Mouse (Mus musculus): ENCODE data around the gene Hkdc1. TPM values are rescaled to one million over a fixed set of nuclear protein-coding genes. Genes with fewer than 3 reads are reported as not detected.
"Not testable (repeated sequence)": the region's sequence is repeated elsewhere in the genome, so short reads cannot be mapped to it uniquely, and the experiment has no call there.

The Hkdc1 gene
- 6.9 and 7.8 TPM in 2 replicates for polyA plus RNA-seq (2016; fragmentation: Nextera tagmentation; extraction: Ambion mirVana)

DNA sequence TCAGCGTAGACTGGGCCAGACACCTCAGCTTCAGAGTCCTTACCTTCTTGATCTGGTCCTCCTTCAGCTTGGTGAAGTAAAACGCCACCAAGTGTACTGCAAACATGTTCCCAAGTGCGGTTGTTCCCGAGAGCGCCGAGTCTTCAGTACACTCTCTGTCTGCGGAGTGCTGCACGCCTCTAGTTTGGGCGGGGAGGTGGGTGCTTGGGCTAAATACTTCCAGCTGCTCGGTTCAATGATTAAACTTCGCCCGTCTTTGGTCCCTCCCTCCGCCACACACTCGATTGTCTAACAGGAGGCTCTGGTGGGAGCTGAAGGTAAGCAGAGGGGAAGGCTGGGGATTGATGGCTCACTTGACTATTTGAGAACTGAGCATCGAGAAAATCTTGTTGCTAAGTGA lies at the start of gene Hkdc1:
TSS of gene Hkdc1 (minus strand) at position 237 of the 400 bp plus-strand sequence.
- H3K27ac ChIP-seq, result no peak within 1 kb of the TSS
- H3K4me2 ChIP-seq, result peak within 1 kb of the TSS; percentile 35
- H3K9ac ChIP-seq, result no peak within 1 kb of the TSS
- peak; percentile 38; the same call in 1 of the 2 replicates for ATAC-seq
- 50% methylated on average over 15 of the region's 15 CpGs for WGBS (ENCODE audit: insufficient replicate concordance)
- H3K4me3 ChIP-seq, result peak within 1 kb of the TSS; percentile 15; the same call in 1 of the 2 replicates
- H3K27me3 ChIP-seq (replicated peaks), result 0 out of 2 replicates have a peak, but pooled peaks cover 7% of the 10 kb centered on the region
- H3K36me3 ChIP-seq, result no peaks in the 10 kb centered on the region
- H3K9me3 ChIP-seq (replicated peaks), result no peaks in the 10 kb centered on the region
- peaks cover 13% of the 10 kb centered on the region for H3K4me1 ChIP-seq

DNA sequence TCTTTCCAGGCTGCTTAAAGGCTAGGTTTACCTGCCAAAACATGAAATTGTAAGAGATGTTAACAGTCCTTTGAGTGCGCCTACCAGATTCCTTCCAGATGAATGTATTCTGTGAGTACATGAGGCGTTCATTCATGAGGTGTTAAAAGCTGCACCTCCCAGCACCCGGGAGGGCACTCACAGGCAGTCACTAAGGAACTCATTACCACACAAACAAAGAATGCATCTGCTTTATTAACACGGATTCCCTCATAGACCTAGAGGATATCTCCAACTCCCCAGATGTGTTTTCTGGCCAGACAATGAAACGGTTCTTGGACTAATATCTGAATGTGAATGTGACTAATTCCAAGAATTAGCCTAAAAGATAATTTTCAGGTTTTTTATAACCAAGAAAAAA lies 48.8 kb upstream of the Hkdc1 start:
- WGBS (ENCODE audit: insufficient replicate concordance), result 67% methylated on average over 5 of the region's 5 CpGs
- no peak overlapping the region for H3K9ac ChIP-seq

DNA sequence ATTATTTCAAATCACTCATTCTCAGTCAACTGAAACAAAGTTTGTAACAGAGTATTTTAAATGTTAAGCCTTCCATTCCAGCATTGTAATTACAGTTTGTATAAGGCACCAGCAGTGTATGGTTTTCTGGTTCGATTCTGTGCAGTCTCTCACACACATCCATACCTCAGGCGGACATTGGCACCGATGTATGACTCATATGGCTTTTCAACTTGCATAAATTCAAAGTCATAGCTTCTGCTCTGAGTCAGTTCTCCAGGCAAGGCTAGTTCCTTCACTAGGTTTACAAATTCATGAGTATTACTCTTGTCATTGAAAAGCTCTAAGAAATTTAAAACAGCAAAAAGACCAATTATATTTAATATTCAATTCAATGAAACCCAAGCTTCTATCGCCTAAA lies 47.4 kb upstream of the Hkdc1 start:
- no peak overlapping the region for H3K9ac ChIP-seq
- no peak overlapping the region for H3K4me3 ChIP-seq
- no peak overlapping the region for H3K4me2 ChIP-seq
- ATAC-seq, result no peak
- H3K36me3 ChIP-seq, result peaks cover 37% of the 10 kb centered on the region
- 86% methylated on average over 4 of the region's 4 CpGs for WGBS (ENCODE audit: insufficient replicate concordance)
- H3K4me1 ChIP-seq, result peaks cover 5% of the 10 kb centered on the region; the same call in 1 of the 2 replicates
- no peak overlapping the region for H3K27ac ChIP-seq
- no peaks in the 10 kb centered on the region for H3K9me3 ChIP-seq (replicated peaks)
- no peaks in the 10 kb centered on the region for H3K27me3 ChIP-seq (replicated peaks)

More for the DNA sequence above, 48.8 kb upstream of the Hkdc1 start:
- Histone ChIP-seq H3K27me3 (replicated peaks) (no peaks in the 10 kb centered on the region), H3K9me3 (replicated peaks) (no peaks in the 10 kb centered on the region), H3K27ac (no peak overlapping the region), H3K4me1 (peaks cover 5% of the 10 kb centered on the region; the same call in 1 of the 2 replicates), H3K36me3 (peaks cover 48% of the 10 kb centered on the region), H3K4me3 (no peak overlapping the region), H3K4me2 (no peak overlapping the region)
- no peak for ATAC-seq

DNA sequence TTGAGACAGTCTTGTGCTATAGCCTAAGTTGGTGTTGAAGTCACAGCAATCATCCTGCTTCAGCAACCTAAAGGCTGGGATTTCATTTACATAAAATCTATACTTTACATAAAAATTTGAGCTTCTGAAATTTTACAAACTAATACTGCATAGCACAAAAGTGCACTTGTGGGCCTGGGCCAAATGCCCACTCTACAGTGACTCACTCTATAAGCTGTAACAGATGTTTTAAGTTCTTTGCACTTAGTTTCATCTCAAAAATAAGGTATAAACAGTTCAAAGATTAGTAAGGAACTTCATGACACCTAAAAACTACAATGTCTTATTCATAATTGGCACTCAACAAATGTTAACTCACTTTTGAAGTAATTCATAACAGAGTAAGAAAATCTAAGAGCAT lies 39.0 kb upstream of the Hkdc1 start:
- Histone ChIP-seq H3K4me1 (no peaks in the 10 kb centered on the region), H3K27ac (no peak overlapping the region), H3K4me3 (no peak overlapping the region), H3K36me3 (peaks cover 78% of the 10 kb centered on the region), H3K9ac (no peak overlapping the region), H3K9me3 (replicated peaks) (no peaks in the 10 kb centered on the region), H3K4me2 (no peak overlapping the region), H3K27me3 (replicated peaks) (no peaks in the 10 kb centered on the region)
- no peak for ATAC-seq

DNA sequence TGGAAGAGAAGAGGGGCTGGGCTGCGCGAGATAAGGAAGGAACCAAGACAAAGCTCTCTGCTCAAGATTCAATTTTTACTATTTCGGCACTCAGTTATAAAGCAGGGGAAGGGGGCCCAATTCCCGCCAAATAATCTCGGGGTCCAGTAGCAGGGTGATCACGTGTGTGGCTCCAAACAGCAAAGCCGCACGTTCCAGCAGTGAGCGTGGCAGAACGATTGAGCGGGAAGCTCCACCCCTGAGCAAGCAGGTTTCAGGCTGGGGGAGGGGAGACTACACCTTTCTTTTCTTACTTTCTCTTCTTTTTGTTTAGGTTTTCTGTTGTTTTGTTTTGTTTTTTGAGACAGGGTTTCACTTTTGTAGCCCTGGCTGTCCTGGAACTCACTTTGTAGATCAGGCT lies 29.7 kb upstream of the Hkdc1 start:
- ATAC-seq; H3K4me2 ChIP-seq; H3K27ac ChIP-seq; H3K9me3 ChIP-seq (replicated peaks); H3K27me3 ChIP-seq (replicated peaks); H3K9ac ChIP-seq; H3K4me3 ChIP-seq: not testable (repeated sequence)
- 57% methylated on average over 11 of the region's 11 CpGs for WGBS (ENCODE audit: insufficient replicate concordance)
- Histone ChIP-seq H3K36me3 (peaks cover 46% of the 10 kb centered on the region), H3K4me1 (peaks cover 37% of the 10 kb centered on the region)

DNA sequence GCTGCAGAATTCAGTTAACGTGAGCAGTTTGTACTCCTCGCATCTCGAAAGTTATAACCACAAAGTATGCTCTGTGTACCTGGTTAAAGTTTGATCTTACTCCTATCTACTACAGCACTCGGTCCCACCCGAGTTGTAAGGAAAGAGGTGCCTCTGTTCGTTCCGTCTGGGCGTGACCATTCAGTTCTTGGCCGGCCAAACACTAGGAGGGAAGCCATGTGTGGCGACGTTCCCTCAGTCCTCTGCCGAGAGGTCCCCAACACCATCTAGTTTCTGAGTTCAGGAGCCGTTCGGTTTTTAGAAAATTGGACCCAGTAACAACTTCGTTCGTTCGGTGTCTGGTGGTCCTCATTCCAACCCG lies 28.0 kb upstream of the Hkdc1 start:
- peak overlapping the region; percentile 100 for H3K4me3 ChIP-seq
- peak overlapping the region; percentile 97 for H3K9ac ChIP-seq
- peak overlapping the region; percentile 76 for H3K4me2 ChIP-seq
- no peaks in the 10 kb centered on the region for H3K27me3 ChIP-seq (replicated peaks)
- H3K4me1 ChIP-seq, result peaks cover 37% of the 10 kb centered on the region
- ATAC-seq, result peak; percentile 46; the same call in 1 of the 2 replicates
- H3K27ac ChIP-seq, result peak overlapping the region; percentile 85
- peaks cover 48% of the 10 kb centered on the region for H3K36me3 ChIP-seq
- no peaks in the 10 kb centered on the region for H3K9me3 ChIP-seq (replicated peaks)
- WGBS (ENCODE audit: insufficient replicate concordance), result 31% methylated on average over 18 of the region's 18 CpGs

DNA sequence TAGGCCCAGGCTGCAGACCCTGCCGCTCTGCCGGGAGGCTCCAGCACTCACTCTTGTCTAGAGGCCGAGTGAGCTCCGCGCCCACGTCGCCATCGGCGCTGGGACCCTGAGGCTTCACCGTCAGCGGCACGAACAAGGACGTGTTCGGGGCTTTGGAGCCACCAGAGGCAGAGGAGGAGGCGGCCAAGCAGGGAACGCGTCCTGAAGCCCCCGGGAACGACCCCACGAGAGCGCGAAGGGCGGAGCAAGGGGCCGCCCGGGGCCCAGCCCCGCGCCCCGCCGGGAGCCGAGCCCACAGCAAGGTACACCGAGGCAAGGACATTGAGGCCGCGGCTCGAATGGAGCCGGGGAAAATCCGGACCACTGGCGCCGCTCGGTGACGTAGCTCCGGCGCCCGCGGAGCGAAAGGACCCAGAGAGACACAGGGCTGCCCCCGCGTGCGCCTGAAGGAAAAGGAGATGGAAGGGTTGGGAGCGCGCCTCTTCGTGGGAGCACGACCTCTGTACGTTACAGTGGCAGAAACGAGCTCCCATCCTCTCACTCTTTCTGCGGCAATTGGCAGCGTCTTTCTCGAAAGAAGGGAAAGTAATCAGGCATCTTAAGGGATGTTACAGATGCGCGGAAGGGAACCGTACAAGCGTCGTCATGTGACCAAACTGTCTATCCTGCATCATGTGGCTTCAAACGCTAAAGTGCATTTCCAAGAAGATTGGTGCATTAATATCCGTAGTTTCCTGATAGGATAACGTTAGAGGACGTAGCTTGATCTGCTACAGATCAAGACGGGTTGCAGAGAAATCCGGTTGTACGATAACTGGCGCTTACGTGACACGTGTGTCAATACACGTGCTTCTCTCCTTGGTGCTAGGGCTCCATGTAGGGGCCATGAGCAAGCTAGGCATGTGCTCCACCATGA lies 27.3 kb upstream of the Hkdc1 start, which contains the start of the genes 4930507D05Rik and Supv3l1:
TSS of gene 4930507D05Rik (plus strand) at position 126 of the 916 bp plus-strand sequence.
TSS of gene Supv3l1 (minus strand) at position 375 of the 916 bp plus-strand sequence.
- 1% methylated on average over 73 of the region's 73 CpGs for WGBS (ENCODE audit: insufficient replicate concordance)

DNA sequence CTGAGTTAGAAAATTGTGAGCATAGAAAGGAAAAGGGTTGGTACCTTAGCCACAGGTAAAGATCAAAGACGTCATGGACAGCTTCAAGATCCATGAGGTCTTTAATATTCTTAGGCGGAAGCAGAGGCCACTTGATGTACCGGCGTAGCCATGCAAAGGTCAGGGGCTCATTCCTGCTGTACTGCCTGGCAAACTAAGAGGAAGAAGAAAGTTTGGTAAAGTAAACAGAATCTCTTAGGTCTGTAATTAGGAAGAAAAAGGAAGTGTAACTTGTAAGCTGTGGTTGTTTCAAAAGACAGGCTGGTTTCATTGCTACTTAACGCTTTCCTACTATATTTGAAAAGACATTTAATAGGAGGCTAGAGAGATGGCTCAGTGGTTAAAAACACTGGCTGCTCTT lies 8.1 kb upstream of the Hkdc1 start:
- WGBS (ENCODE audit: insufficient replicate concordance), result 83% methylated on average over 5 of the region's 5 CpGs
- ATAC-seq, result no peak
- Histone ChIP-seq H3K36me3 (peaks cover 79% of the 10 kb centered on the region), H3K9me3 (replicated peaks) (no peaks in the 10 kb centered on the region), H3K4me3 (no peak overlapping the region), H3K9ac (no peak overlapping the region), H3K4me2 (no peak overlapping the region), H3K4me1 (0 out of 2 replicates have a peak, but pooled peaks cover 2% of the 10 kb centered on the region), H3K27me3 (replicated peaks) (no peaks in the 10 kb centered on the region), H3K27ac (no peak overlapping the region)

More for the DNA sequence above, 27.3 kb upstream of the Hkdc1 start, which contains the start of the genes 4930507D05Rik and Supv3l1:
- Histone ChIP-seq H3K9ac (peak within 1 kb of the TSS; percentile 97), H3K9me3 (replicated peaks) (no peaks in the 10 kb centered on the region), H3K4me2 (peak within 1 kb of the TSS; percentile 76), H3K36me3 (peaks cover 50% of the 10 kb centered on the region), H3K27me3 (replicated peaks) (no peaks in the 10 kb centered on the region), H3K27ac (peak within 1 kb of the TSS; percentile 85), H3K4me1 (peaks cover 37% of the 10 kb centered on the region), H3K4me3 (peak within 1 kb of the TSS; percentile 100)
- ATAC-seq, result peak; percentile 80

DNA sequence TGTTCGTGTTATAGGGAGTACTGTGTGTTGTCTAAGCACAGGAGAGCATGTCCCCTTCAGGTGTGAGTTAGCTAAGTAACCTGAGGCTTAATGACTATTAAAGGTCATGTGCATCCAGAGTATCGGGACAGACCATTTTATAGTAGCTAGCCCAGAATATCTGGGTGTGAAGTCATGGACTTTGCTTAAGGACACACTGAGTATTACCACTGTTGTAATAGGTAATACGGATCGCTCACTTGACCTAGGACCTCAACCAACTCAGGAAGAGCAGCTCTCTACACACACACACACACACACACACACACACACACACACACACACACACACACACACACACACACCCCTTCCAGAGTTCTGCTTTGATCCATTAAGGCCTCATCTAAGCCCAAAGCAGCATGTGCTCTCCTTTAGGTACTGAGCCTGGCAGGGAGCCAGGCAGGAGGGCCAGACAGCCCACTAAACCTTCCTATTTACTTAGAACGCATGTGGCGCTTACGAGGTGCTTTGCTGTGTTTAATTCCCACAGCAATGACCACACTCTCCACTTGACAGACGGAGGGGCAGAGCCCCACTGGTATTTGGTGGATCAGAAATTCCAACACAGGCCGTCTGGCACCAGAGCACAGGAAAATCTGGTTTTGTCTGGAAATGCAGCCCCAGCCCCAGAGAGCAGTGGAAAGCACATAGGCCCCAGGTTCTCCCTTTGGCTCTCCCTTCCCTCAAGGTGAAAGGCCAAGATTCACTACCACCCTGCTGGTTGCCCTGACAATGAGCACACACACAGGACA lies 3.0 kb upstream of the Hkdc1 start:
- Histone ChIP-seq H3K4me1 (peaks cover 13% of the 10 kb centered on the region), H3K4me2 (no peak overlapping the region), H3K36me3 (peaks cover 28% of the 10 kb centered on the region), H3K27ac (peak overlapping the region; percentile 53; the same call in 1 of the 2 replicates), H3K9ac (no peak overlapping the region), H3K4me3 (no peak overlapping the region), H3K27me3 (replicated peaks) (no peaks in the 10 kb centered on the region), H3K9me3 (replicated peaks) (no peaks in the 10 kb centered on the region)
- WGBS (ENCODE audit: insufficient replicate concordance), result 53% methylated on average over 9 of the region's 9 CpGs
- 0 out of 2 replicates have a peak, but pooled peaks have one; percentile 19 for ATAC-seq

DNA sequence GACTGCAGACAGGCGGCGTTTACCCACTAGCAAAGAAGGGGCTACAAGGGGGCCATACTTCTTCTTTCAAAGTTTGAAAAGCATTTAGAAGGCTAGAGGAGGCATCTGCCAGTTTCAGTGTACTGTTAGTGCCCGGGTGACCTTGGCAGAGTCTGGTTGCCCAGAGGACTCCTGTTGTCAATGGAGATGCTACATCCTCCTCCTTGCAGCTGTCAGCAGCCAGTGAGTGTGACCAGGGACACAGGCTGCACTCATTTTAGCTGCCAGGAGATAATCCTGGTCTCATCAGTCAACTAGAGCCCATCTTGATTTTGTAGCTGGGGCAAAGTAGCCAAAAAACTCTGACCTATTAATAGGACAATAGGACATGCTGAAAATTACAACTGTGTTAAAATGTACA lies 1.2 kb downstream of the Hkdc1 start:
- ATAC-seq, result no peak
- peak overlapping the region; percentile 4; the same call in 1 of the 2 replicates for H3K4me3 ChIP-seq
- 74% methylated on average over 3 of the region's 3 CpGs for WGBS (ENCODE audit: insufficient replicate concordance)
- no peaks in the 10 kb centered on the region for H3K9me3 ChIP-seq (replicated peaks)
- peak overlapping the region; percentile 35 for H3K4me2 ChIP-seq
- no peak overlapping the region for H3K9ac ChIP-seq
- 0 out of 2 replicates have a peak, but pooled peaks cover 8% of the 10 kb centered on the region for H3K27me3 ChIP-seq (replicated peaks)
- H3K4me1 ChIP-seq, result peaks cover 13% of the 10 kb centered on the region
- no peak overlapping the region for H3K27ac ChIP-seq
- H3K36me3 ChIP-seq, result no peaks in the 10 kb centered on the region

DNA sequence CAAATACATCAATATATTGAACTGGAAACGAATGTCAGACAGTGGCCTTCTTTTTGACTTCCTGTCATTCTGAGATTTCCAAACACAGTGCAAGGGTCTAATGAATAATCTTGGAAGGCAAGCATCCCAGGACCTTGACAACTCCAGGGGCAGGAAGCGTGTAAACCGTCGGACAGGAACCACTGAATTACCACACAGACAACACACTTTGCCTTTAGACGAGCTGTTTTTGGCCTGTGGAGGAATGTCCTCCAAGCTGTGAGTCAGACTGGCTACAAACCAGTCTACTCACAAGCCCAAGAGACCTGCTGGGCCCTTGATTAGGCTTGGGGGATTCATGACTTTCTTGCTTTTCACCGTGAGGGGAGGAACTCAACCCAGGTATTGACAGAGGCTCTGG lies 1.9 kb downstream of the Hkdc1 start:
- ATAC-seq, result no peak
- WGBS (ENCODE audit: insufficient replicate concordance), result 51% methylated on average over 6 of the region's 6 CpGs
- peaks cover 16% of the 10 kb centered on the region for H3K4me1 ChIP-seq
- no peak overlapping the region for H3K4me3 ChIP-seq
- H3K4me2 ChIP-seq, result peak overlapping the region; percentile 35
- H3K9ac ChIP-seq, result no peak overlapping the region
- H3K27ac ChIP-seq, result no peak overlapping the region
- H3K9me3 ChIP-seq (replicated peaks), result no peaks in the 10 kb centered on the region
- H3K27me3 ChIP-seq (replicated peaks), result 0 out of 2 replicates have a peak, but pooled peaks cover 8% of the 10 kb centered on the region
- no peaks in the 10 kb centered on the region for H3K36me3 ChIP-seq

Measured in liver, embryonic 12.5 days (tissue).